Mouse (Mus musculus) gonadal fat pad, adult 2 months (tissue): ENCODE results near the gene Gm14214. TPM values are rescaled to one million over a fixed set of nuclear protein-coding genes. Genes with fewer than 3 reads are reported as not detected.

Experiments
- DNase-seq: peaks from one replicate; pipeline ENCODE4 v3.0.0-alpha.2; 2012; ENCODE audit warnings: low read depth
- polyA plus RNA-seq: library from polyadenylated mRNA; depleted of rRNA; stranded (reverse); fragments of >200 nt; gene quantifications from 2 replicates; pipeline ENCODE4 v1.2.3, GENCODE M21; 2012

The Gm14214 gene
- polyA plus RNA-seq, 1 experiment = not detected

DNA sequence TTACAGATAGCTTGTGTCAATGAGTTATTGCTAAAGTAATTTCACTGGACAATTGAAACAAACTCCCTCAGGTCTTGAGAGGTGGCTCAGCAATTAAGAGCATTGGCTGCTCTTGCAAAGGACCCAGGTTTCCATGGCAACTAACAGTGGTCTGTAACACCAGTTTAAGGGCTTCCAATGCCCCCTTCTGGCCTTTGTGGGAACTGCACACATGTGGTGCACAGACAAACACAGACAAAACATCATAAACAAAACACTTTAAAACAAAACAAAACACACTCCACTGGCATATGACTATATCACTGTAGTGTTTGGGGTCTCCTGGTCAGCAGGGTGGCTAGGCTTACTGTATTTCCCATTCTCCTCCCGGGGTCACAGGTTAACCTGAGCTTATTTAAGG, 4.2 kb upstream of the Gm14214 start:
- no peak for DNase-seq

DNA sequence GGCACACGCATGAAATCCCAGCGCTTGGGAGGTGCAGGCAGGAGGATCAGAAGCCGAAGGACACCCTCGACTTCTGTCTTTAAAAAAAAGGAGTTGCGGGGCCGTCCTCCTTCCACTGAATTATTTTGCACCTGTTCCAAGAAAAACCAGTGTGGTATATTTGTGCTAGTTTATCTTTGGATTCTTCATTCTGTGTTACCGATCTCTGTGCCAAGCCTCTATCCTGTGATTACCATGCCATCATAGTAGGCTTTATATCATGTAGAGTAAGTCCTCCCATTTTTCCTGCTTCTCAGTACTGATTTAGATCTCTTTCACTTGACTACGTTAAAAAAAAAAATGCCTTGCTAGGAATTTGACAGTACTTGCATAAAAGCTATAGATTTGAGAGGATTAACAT, 1.8 kb upstream of the Gm14214 start:
- no peak for DNase-seq

DNA sequence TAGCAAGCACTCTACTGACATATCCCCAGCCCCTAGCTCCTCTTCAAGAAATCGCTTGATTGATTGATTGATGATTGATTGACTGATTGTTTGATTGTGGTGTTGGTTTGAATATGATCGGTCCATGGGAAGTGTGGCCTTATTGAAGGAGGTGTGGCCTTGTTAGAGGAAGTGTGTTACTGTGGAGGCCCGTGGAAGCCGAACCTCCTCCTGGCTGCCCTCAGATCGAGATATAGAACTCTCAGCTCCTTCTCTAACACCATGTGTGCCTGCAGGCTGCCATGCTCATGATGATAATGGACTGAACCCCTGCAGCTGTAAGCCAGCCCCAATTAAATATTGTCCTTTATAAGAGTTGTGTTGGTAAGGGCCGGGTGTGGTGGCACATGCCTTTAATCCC, 2.8 kb downstream of the Gm14214 start:
- no peak for DNase-seq

DNA sequence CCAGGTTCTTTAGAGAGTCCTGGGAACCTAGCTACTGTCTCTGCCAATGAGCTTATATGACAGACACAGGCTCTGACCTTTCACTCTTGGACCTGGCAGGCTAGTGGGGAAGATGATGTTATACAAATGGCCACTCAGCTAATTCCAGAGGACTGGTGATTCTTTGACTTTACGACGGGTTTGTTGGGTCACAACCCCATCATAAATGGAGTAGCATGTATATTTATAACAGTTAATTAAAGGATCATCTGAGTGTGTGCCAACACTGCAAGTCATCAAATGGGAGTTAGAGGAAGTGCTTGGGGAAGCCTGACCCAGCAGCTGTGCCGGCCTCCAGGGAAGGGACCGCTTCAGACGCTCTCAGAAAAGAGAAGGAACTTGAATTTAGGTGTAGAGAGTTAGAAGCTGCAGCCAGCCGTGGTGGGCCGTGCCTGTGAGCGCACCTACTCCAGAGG, 4.2 kb downstream of the Gm14214 start:
- no peak for DNase-seq

DNA sequence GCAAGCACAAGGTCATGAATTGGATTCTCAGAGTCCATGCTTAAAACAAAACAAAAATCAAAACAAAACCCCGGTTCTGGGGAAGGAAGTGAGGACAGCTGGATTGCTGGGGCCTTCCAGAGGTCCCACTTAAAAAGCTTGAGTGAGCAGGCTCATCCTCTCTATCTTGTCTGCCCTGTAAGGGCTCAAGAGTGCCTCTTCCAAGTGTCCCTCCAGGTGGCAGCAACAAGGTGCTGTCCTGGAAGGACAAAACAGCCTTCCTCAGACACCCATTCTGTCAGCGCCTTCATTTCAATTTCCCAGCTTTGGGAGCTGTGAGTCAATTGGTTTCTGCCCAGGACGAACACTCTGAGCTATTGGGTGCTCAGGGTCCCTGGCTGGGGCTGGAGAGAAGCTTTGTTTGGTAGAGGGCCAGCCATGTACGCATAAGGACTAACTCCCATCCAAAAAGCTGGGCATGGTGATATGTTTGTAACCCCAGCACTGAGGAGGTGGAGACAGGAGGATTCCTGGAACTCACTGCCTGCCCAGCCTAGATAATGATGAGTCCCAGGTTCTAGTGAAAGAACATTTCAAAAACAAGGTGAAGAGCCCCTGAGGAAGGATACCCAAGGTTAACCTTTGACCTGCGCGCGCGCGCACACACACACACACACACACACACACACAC, 4.9 kb downstream of the Gm14214 start:
- no peak for DNase-seq

DNA sequence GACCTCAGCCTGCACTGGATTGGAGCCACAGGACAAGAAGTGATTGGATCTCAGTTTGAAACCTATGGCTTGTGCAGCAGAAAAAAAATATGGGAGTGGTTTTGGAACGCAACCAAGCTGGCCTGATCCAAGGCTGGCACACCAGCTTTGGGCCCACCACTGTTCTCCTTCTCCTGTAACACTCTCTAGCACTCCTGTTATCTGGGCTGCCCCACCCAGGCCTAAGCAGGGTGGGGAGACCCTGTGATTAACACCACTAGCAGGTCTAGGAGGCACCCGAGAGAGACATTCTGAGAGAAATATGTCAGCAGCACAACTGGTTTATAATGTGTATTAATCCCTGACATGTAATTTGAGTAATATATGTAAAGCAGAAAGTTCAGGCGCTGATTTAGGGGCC, 6.6 kb downstream of the Gm14214 start:
- DNase-seq = no peak

DNA sequence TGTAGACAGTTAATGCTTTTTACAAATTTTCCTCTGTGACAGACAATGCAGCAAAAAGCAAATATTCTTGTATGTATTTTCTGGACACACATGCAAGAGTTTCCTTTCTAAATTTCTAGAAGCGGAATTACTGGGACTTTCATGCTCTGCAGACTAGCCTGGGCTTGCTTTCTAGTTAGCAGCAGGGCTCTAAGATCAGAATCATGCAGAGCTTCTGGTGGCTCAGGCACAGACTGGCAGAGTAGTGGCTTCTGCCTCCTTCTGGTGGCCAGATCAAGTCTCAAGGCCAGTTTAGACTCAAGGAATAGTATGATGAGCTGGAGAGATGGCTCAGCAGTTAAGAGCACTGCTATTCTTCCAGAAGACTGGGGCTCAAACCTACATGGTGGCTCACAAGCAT, 11.4 kb downstream of the Gm14214 start:
- DNase-seq = no peak

DNA sequence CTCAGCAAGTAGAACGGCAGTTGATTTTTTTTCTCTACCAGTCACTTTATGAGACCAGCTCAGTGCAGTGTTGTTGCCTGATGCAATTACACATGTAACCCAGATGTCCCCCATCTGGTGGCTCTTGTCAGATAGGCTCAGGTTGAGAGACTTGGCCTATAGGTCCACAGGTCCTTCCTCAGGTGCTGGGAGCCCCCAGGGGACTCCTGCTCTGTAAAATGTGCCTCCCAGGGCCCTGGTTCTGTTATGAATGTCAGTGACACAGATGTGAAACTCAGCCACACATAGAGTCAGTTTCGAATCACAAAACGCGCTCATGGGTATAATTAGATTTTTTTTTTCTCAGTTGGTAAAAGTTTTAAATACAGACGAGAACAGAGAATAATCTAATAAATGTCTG, 12.1 kb downstream of the Gm14214 start:
- DNase-seq = no peak

DNA sequence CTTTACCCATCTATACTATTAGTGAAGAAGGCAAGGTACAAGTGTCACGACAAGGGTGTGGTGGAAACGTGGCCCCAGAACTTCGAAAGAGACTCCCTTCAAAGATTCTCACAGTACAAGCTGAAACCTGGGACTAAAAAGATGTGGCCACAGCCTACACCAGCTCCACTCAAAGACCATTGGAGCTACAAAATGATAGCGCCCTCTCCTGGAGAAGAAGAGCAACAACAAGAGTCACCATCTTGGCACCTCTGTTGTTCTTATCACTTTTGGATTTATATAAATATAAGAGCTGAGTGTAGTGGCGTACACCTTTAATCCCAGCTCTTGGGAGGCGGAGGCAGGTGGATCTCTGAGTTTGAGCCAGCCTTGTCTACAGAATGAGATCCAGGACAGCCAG, 14.0 kb downstream of the Gm14214 start:
- no peak for DNase-seq

DNA sequence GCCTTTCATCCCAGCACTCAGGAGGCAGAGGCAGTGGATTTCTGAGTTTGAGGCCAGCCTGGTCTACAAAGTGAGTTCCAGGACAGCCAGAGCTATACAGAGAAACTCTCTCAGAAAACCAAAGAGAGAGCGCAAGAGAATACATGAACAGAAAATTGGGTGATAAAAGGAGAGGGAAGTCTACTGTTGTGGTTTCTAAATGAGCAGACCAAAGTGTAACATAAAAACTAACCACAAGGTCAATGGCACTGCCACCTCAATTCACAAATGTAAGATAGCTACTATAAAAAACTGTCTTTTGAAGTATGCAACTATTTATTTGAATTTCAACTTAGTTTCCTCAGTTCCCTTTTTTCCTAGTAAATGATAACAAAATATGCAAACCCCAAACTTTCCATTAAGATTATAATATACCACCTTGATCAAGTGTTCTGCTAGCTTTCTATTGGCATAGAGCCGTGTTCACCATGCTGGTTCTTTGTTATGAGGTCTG, 15.7 kb downstream of the Gm14214 start:
- no peak for DNase-seq

DNA sequence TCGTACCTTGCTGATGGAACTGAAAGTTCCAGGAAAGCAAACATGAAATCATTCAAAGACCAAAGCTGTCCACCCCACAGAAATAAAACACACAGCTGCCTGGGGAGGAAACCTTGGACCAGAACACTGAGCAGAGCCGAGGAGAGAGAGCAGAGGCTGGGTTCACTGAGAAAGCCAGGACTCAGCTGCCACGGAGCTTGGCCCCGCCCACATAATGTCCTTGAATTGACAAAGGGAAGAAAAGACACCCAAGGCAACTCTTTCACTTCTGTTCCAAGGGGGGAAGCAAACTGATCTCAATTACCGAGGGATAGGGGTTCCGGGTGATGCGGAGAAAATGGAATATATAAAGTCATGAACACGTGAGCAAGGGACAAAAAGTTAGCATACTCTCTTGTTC, 17.9 kb downstream of the Gm14214 start:
- DNase-seq = no peak

DNA sequence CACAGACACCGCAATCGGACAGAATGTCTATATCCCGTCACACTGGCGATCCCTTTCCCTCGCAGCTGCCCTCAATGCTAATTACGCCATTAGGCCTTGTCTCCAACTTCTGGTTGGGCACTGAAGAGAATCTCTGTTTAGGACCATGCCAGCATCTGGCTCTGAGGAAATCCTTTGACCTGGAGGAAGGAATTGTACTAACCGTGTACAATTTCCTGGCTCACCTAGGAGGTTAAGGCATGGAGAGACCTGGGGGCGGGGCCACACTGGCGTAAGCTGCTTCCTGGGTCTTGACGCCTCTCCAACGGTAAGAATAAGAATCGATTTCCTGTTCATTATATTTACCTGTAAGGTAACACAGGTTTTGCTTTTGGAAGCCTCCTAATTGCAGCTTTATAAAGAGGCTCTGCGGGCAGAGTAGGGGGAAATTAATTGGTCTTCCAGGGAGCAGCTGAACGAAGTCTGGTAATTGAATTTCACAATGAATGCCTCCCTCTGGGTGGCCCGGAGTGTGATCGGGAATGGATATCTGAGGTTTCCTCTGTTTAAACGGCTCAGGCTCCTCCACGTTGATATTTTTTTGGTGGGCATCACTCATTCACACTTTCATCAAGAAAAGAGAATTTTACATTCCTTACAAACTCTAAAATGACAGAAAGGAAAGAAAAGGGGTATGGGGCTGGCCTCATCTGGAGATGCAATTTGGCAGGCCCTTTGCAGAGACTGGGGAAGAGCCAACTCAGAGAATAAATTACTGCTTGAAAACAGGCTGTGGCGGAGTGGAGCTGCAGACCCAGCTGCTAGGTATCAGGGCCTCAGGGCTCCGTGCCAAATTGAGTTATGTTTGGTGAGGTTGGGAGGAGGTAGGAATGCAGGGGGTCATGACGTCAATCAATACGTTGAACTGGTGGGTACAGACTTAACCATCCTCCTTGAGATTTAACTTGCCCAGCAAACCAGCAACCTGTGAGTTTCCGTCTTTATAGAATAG, 20.5 kb downstream of the Gm14214 start:
- no peak for DNase-seq

DNA sequence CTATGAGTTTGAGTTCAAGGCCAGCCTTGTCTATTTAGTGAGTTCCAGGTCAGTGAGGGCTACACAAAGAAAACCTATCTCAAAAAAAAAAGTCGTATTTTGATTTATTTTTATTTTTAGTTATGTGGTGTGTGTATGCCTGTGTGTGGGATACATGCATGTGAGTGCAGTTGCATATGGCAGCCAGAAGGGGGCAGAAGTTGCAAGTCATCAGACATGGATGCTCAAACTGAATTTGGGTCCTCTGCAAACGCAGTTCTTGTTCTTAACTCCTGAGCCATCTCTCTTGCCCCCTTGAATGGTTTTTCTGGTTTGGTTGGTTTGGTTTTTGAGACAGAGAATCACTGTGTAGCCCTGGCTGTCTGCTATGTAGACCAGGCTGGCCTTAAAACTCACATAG, 21.4 kb downstream of the Gm14214 start:
- DNase-seq = no peak

DNA sequence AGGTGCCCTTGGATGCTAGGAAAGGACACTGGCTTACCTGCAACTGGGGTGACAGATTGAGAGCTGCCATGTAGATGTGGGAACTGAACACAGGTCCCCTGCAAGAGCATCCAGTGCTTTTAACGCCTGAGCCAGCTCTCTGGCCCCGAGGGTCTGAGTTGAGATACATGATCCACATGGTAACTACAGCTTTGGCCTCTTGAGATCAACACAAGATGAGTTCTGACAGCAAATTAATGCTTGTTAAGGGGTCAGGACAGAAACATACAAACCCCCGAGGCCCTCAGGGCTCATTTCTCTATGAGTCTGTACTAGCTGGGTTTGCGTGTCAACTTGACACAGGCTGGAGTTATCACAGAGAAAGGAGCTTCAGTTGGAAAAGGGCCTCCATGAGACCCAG, 25.9 kb downstream of the Gm14214 start:
- no peak for DNase-seq

DNA sequence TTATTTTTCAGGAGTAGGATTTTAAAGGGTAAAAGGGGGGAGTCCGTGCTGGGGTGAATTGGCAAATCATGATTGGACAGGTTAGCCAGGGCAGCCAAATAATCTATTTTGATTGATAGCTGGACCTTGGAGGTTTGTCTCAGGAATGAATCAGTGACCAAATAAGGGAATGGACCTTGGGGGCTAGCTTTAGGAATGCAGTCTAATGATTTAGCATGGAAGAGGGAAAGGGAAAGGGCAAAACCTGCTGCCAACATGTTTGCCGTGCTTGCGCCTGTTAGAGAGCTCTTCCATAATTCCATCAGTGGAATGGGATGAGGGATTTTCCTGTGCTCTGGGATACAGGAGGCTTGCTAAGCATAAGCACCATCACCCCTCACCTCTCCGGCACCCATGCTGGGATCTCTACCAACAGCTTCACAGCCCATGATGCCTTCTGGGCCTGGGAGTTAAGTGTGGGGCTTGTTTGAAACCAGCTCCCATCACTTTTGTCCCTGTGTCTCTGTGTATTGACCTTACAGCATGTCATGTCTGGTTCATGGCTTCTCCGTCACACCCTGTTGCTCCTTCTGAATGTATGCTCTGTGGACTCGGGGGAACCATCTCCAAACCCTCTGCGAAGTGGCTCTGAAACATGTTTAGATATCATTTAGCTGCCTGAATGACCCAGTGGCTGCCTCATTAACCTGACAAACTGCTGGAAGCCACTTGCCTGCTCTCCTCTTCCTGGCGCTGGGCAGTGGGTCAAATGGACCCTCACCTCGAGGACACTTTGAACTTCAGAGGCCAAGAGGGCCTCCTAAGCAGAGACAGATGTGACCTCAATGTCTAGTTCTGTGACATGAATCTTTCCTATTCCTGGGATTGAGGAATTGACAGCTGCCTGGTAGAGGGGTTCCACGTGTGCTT, 26.7 kb downstream of the Gm14214 start:
- no peak for DNase-seq

DNA sequence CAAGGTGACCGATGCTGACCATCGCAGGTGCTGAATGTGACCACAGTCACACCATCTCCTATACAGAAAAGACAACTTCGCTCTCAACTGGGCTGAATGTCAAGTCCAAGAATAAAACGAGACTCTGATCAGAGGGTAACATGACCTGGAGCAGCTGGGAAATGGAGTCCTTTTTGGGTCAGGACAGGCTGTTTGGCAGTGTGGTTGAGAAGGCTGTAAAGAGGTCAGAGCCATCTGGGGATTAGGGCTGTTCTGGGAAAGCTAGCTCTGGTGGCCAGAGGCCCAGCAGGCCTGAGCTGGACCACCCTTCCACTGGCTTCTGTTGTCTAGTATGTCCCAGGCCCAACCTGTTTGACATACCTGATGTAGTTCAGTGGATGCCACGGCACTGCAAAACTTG, 31.2 kb downstream of the Gm14214 start:
- DNase-seq = no peak

DNA sequence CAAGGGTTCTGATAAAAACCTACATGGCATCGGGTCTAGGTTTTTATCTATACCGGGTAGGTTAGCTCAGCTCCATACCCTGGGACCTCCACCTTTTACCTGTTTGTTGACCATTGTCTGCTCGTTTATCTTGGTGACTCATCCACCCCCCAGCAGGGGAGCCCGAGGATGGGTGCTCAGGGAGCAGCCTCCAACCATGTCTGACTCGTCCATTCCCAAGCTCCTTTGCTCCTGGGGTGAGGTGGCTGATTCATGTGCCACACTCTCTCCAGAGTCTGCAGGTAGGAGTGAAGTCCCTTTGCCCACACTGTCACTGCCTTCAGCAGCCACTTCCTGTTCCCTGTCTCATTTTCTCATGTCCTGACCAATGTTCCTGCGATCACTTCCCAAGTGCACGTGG, 33.8 kb downstream of the Gm14214 start:
- DNase-seq = no peak

DNA sequence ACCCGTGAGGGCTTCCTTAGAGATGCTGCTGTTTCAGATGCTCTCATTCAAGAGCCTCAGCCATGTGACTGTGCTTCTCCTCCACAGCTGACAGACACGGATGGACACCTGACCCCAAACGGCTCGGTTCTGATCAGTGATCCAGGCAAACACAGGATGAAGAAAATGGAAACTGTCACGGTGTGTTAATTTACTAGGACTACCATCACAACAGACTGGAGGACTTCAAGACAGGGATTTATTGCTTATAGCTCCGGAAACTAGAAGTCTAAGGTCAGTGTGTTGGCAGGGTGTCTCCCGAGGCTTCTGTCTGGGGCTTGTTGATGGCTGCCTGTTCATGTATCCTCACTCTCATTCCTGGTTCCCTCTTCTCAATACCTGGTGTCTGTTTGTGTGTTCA, 34.4 kb downstream of the Gm14214 start:
- DNase-seq = no peak

DNA sequence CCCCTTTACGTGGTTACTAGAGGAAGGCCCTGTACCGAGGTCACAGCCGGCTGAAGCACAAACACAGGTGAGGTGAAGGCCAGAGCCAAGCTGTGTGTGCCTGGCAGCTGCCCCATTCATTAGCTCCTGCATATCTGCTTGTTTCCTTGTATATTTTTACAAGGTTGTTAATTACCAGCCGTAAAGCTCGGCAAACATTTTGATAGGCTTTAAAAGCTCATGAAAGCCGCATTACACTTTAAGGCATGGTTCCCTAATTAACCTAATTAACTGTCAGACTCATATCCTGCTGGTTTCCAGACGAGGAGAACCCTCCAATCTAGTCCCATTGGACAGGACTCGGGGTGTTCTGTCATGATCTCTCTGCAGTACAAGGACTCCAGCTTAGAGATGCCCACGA, 34.9 kb downstream of the Gm14214 start:
- no peak for DNase-seq

DNA sequence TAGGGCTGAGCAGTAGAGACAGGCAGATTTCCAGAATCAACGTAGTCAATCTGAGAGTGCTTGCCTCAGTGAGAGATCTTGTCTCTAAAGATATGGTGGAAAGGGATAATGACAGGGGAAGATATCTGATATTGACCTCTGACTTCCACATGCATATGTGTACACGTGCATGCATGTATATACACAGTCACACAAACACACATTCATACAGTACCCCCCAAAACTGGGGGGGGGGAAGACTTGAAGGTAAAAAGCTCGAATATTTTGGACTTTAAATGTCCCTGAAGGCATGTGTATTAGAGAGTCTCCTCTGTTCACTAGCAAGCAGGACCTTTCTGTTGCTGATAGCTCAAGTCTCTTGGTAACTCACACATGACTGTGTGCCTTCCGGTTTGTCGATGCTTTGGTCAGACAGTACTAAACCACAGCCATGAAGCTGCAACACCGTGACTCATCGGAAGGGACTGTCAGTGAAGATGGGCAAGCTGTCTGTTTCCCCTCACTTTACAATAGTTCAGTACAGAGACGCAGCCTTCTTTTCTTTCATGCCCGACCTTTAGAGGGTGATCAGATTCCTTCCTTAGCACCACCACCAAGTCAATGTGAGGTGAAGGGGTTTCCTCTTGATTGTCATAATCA, 37.2 kb downstream of the Gm14214 start:
- DNase-seq = no peak

DNA sequence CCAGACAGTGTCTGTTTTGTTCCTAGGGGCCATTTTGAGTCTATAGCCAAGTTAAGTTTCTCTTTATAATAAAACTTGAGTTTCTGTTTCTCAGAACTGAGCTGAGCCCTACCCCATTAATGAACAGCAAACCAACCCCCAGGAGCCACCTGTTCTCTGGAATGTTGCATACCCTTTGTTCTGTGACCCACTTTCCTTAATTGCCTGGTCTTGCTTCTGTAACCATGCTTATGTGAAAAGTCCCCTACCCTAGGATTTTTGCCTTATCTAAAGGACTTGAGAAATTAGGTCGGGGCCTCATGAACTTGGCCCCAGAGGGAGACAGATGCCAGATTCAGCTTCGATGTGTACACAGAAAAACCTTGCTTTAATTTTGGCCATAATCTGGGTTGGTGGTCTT, 37.9 kb downstream of the Gm14214 start:
- DNase-seq = no peak
